Mouse (Mus musculus): Measurements from ENCODE around the gene Pxmp4.
A peak's percentile ranks its signal among the peaks of the same experiment; 100 is the strongest.

Gene Pxmp4

DNA sequence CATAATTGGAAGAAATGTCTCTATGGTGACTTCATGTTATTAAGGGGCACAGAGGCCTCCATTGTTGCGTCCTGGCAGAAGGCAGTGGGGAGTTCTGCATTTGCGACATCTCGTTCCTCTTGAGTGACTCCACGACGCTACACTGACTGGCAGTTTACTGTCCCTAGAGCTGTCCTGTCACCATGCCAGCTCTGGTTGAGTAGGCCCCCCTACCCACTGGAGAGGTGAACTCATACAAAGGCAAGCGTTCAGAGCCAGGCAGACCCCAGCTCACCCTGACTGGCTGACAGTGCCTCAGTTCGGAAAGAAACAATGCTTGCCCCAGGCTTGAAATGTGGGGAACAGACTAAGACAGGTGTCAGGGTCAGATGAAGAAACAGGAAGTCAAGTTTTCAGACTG is 29.2 kb downstream of the Pxmp4 start:
- no peak for DNase-seq (ENCODE audit: low spot score in 2 of 2)

DNA sequence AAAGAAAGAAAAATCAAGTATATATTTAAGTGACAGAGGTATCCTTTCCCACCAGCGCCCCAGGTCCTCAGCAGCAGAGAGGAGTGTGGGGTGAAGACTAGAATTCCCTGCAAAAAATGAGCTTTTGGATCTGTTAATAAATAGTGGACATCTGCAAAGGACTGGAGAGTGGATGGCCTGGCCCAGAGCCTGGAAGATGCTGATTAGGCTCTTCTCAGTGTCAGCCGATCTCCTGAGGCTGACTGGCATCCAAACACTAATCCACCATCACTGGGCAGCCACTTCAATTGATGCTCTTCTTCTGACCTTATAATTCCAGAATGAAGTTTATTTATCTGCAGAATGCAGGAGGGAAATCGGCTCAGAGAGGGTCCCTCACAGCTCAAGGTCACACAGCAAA is 30.5 kb downstream of the Pxmp4 start:
- no peak for DNase-seq (ENCODE audit: low spot score in 2 of 2)

DNA sequence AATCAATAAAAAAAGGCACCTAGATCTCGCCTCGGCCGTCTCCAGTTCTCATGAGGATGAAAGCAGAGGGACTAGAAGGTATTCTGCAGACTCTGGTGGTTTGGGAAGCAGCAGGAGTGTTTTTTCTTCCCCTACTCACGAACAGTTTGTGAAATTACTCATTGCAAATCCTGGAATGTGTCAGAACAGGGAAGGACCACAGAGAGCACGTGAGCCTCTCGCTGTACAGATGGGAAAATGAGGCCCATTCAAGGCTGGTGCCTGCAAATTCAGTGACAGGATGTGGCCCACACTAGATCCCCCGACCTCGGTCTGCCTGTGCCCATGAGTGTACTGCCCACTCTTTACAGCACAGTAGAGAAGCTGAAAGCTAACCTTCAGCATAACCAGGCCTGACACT is 31.5 kb downstream of the Pxmp4 start:
- no peak for DNase-seq (ENCODE audit: low spot score in 2 of 2)

DNA sequence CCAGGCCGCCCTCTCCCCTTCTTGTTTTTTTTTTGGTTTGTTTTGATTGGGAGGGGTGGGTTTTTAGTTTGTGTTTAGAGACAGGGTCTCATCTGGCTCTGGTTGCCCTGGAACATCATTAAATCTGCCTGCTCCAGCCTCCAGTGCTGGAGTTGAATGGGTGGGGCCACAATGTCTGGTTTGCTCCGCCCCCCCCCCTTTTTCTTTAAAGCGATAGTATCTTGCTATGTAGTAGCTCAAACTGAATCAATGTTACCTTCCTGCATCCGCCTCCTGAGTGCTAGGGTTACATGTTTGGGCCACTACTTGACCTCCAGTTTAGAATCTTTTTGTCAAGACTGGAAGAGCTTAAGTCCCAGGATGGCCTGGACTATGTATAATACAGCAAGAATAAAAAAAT is 32.2 kb downstream of the Pxmp4 start:
- no peak for DNase-seq (ENCODE audit: low spot score in 2 of 2)

DNA sequence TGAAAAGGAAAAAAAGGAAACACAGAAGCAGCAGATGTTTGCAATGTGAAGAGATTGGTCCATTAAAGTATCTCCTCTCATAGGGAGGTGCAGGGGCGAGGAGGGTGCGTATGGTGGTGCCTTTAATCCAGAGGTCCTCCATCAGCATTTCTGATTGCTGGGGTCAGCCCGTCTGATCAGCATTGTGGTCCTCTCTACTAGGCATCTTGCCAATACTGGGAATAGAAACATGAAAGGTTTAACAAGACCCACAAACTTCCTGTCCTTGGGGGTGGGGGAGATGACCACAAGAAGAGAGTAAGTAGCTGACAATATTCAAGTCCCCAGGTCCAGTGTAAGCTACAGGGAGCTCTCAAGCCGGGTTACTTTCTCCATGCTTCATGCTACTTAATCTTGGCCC is 32.8 kb downstream of the Pxmp4 start:
- DNase-seq (ENCODE audit: low spot score in 2 of 2), result no peak

DNA sequence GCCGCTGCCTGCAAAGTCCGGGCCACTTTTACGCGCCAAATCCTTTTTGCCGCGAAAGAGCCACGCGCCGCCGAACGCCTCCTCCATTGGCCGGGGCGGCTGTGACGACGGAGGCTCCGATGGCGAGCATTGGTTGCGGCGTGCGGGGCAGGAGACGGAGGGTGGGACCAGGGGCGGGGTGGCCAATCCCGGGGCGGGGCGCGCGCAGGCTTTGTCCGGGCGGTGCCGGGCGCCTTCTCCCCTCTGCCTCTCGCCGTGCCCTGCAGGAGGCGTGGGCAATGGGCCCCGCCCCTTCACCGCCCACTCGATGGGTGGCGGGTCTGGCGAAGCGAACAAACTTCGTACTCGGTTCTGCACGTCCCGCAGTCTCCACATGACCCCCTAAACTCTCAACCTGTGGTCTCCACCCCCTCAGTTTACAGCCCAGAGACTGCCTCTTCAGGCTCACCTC is 33.6 kb downstream of the Pxmp4 start, which contains the start of gene E2f1:
Gene E2f1 (minus strand): TSS at position 57 of the 451 bp plus-strand sequence.
- DNase-seq (ENCODE audit: low spot score in 2 of 2), result peak; percentile 81 to 94

DNA sequence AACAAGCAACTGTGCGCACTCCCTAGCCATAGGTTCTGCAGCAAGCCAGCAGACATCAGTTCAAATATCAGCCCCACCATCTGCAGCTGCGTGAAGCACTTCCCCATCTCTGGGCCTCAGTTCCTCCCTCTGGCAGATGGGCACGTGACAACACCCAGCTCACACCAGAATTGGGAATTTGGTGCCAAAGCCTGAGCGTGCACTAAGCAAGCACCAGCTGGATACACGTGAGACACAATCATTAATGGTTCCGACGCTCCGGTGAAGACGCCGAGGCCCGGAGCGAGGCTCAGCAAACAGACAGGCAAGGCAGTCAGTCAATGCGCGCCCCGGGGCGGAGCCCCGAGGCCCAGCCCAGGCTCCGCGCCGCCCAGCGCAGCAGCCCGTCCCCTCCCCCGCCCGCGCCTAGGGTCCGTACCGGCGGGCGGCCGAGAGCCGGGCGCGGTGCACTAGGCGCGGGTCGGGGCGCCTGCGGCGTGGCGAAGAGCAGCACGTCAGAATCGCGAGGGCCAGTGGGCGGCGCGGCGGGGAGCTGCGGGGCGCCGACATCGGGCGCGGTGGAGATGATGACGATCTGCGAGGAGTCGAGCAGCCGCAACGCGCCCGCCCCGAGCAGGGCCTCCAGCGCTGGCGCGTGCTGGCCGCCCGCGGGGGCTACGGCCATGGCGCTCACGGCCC is 34.3 kb downstream of the Pxmp4 start:
- DNase-seq (ENCODE audit: low spot score in 2 of 2), result peak; percentile 41 to 47

DNA sequence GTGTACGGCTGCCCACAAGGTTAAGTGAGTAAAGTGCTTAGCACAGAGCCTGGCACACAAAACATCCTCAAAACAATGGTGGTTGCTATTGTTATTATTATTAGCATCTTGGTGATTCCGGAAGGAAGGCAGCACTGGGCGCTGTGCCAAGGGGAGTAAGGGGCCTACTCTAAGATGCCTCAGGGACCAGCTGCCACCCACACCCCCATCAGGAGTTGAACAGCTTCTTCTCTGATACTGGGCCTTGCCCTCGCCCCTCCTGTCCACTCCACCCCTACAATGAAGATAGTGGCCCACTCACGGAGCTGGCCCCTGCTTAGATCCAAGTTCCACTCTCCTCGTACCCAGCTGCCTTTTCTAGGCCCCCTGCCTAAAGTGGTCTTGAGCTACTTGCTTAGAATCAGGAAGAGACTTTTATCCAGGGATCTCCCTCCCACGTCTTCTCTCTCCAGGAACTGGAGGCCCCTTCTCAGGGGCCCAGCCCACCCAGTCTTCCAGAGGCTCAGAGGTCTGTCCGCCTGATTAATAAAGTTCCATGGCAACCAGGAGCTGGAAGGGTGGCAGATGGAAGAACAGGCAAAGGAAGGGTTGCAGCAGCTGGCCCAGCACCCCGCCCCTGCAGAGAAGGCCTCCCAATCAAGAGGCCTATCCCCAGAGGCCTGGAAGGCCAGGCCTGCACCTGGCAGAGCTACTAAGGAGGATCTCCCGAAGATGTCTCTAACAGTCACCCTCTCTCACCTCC is 35.0 kb downstream of the Pxmp4 start:
- no peak for DNase-seq (ENCODE audit: low spot score in 2 of 2)

DNA sequence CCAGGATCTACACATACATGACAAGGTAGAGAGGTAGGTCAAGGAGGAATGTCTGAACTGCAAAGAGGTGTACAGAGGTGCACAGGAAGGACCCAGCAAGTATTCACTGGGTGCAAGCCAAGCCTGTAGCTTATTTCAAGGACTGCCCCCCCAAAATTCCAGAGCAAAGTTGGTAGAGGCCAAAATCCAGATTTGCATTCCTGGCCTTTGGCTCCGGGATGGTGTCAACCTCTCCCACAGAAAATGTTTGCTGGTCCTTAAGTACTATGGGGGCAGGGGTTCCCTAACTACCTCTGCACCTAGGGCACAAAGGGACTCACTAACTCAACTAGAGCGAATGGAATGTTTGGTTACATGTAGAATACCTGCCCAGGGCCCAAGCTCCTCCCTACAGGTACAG is 35.7 kb downstream of the Pxmp4 start:
- DNase-seq (ENCODE audit: low spot score in 2 of 2), result no peak

DNA sequence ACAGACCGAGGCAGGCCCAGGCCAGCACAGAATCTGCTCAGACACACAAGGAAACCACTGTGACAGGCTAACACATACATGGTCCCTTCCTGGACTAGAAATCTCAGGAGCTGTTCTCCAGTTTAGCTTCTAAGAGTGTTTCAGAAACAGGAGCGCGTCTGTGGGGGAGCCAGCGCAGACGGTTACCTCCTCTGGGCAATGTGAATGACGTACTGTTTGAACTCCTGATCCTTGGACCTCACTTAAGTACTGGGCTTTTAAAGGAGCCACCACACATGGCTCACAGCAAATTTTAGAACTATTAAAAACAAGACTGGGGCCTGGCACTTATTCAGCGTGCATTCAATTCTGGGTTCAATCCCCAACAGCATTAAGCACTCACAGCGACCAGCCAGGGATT is 36.9 kb downstream of the Pxmp4 start:
- DNase-seq (ENCODE audit: low spot score in 2 of 2), result no peak

DNA sequence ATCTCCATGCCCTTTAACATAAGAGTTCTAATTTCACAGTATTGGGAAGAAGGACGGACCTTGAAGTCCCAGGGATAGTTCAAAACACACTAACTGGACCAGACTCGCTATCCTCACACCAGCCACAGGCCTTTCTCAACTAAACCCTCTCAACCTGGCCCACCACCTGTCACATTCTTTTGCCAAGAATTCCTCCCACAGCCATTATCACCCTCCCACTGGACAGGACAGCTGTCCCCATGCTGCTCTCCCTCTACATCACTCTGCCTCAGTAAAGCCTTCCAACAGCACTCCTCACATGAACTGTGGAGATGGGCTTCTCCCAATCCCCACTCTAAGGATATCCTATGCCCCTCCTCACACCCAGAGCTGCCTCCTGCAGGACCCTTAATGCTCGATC is 37.9 kb downstream of the Pxmp4 start:
- DNase-seq (ENCODE audit: low spot score in 2 of 2), result no peak

DNA sequence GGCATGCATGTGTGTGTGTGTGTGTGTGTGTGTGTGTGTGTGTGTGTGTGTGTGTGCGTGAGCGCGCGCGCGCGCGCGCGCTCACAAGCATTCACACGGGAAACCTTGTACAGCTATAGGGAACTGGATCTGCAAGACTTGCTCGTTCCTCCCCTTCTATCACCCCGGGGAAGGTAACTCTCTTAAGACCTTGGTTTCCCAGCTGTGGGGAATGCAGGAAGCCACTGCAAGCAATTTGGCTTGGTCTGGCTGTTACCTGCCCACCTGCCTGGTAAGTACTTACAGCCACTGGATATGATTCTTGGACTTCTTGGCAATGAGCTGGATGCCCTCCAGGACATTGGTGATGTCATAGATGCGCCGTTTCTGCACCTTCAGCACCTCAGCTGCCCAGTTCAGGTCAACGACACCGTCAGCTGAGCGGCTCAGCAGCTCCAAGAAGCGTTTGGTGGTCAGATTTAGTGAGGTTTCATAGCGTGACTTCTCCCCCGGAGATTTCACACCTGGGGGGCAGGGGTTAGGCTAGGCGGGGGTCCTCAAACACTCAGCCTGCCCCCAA is 39.8 kb downstream of the Pxmp4 start:
- DNase-seq (ENCODE audit: low spot score in 2 of 2), result no peak

DNA sequence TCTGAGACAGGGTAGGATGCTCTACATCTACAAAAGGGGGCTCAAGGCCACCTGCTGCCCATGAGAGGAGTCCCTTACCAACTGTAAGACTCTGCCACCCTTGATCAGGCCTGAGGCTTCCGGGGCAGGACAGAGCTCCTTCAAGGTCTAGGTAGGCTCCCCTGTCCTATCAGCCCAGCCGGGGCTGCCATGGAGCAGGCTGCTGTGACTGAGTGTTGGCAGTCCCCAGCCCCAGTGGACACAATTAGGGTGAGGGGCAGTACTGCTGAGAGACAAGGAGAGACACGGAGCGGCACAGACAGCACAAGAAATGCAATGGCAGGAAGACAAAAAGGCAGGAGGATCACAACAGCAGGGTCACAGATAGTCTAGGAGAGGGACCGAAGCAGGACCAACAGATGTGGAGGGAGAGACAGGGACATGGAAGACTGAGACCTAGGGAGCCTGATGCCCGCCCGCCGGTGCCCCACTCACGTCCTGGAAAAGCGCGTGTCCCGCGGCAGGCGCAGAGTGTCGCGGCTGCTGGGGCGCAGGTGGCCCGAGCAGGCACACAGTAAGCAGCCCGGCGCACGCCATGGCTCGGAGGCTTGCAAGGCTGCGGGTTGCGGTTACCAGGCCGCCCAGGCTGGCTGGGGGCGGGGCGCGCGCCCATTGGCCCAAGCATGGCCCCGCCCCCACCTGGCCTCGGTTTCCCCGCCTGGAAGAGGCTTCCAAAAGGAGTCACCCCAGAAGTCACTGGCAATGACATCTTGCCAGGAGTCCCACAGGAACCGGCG is 45.1 kb downstream of the Pxmp4 start, which contains the start of gene Necab3:
Gene Necab3 (minus strand): TSS at position 627 of the 776 bp plus-strand sequence.
- no peak for DNase-seq (ENCODE audit: low spot score in 2 of 2)

DNA sequence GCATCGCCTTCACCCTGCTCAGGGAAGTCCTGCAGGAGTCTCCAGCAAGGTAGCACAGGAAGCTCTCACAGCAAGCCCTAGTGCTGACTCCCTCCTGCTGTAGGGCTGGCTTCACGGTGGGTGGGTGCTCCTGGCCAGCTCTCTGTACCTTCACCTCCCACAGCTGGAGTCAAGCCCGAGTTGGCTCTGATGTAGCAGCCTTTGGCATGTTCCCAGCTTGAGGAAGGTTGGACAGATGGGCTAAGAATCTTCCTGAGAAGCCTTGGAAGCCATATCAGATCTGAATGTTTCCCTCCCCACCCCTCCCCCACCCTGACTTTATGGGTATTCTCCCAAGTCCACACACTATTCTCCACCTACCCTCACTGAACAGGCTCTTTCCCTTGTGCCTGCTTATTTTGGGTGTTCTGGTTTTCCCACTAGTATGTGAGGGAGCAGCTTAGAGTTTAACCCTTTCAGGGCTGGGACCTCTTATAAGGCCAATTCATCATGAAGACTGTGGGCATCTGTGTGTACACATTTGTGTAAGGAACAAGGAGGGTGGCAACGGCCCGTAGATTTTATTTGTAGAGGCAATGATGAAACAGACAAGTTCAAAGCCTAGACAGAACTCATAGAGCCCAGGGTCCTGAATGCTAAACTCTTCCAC is 46.2 kb downstream of the Pxmp4 start:
- no peak for DNase-seq (ENCODE audit: low spot score in 2 of 2)

DNA sequence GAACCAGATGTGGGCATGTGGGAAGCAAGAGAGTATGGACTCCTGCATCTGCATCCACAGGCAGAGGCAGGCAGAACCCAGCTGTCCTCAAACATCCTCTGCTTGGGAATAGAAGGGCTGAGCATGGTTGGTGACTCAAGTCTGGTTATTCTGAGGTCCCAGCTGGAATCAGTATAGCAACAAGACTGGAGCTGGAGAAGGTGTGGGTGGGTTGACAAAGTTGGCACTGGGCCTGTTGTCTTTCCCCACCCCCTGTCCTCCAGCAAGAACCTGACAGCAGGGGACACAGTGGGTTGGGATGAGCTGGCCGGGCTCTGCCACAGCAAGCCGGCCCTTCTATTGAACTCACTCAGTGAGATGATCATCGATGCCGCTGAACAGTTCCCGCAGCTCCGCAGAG is 48.3 kb downstream of the Pxmp4 start:
- DNase-seq (ENCODE audit: low spot score in 2 of 2), result no peak

DNA sequence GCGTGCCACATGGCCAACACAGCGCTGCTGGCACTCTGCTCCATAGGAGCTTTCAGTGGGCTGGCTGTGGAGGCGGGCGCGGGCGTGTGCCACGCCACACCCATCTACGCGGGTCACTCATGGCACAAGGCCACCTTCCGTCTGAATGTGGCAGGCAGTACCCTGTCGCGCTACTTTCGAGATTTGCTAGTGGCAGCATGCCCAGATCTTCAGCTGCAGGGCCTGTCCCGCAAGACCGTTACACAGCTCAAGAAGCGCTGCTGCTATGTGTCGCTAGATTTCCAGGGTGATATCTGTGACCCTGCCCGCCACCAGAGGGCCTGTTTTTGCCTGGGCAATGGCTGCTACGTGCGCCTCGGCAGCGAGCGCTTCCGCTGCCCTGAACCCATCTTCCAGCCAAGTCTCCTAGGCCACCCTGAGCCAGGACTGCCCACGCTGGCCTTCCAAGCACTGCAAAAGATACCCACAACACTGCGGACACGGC is 51.0 kb downstream of the Pxmp4 start:
- peak; percentile 59 to 83 for DNase-seq (ENCODE audit: low spot score in 2 of 2)

DNA sequence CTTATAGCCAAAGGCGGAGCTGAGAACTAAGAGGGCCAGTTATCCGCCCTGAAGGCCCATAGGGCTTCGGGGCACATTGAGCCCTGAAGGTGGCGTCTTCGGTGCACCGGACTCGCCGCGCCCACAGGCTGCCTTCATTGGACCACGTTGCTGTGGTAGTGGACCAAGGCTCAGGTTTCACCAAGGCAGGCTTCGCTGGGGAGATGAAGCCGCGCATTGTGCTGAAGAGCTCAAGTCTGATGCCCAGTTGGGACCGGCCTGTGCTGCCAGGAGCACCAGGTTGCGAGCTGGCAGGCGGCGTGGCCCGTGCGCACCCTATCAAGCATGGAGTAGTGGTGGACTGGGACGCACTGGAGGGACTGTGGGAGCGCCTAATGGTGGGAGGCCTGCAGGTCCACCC is 51.6 kb downstream of the Pxmp4 start:
- DNase-seq (ENCODE audit: low spot score in 2 of 2), result no peak

DNA sequence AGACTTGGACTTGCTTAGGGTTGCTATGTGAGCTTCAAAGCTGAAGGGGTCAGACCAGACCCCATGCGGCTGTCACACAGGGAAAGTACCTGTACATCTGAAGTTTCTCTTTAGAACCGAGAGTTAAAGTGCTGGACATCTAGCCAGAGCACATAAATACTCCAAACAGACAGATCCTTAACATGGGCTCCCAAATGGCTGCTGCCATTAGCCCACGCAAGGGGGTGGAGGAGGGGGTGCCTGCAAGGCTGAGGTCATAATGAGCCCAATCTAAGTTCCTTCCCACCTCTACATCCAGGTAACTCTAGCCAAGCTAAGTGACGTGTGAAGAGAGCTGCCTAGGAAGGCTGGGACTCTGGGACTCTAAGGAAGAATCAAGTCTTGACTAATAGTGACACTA is 52.0 kb downstream of the Pxmp4 start, which contains the start of gene Actl10:
Gene Actl10 (plus strand): TSS at position 301 of the 400 bp plus-strand sequence.
- no peak for DNase-seq (ENCODE audit: low spot score in 2 of 2)

DNA sequence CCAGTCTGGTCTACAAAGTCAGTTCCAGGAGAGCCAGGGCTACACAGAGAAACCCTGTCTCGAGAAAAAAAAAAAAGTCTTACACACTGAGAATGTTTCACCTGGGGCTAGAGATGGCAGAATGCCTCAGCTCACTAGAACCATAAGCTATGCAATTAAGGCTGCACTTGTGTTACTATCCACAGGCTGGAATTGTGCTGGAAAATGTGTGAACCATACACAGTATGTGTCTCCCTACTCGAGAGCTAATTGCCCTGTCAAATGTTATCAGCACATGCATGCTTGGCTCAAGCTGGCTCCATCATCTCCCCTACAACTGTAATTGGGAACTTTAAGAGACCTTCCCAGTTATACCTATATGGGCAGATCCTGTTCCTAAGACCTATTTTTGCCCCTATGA is 52.6 kb downstream of the Pxmp4 start:
- DNase-seq (ENCODE audit: low spot score in 2 of 2), result no peak

DNA sequence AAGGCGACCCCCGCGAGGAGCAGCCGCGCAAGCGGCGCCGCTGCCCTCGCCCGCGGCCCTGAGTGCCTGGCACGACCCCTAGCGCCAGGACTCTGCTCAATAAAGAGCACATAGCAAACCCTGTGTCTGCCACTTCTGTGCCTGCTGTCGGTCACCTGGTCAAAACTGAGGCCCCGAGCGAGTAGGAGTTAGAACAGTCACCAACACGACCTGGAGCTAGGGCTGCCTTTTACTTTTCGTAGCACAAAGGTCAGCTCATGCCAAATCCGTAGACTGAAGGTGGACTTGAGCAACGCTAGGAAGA is 53.7 kb downstream of the Pxmp4 start:
- DNase-seq (ENCODE audit: low spot score in 2 of 2), result no peak

DNA sequence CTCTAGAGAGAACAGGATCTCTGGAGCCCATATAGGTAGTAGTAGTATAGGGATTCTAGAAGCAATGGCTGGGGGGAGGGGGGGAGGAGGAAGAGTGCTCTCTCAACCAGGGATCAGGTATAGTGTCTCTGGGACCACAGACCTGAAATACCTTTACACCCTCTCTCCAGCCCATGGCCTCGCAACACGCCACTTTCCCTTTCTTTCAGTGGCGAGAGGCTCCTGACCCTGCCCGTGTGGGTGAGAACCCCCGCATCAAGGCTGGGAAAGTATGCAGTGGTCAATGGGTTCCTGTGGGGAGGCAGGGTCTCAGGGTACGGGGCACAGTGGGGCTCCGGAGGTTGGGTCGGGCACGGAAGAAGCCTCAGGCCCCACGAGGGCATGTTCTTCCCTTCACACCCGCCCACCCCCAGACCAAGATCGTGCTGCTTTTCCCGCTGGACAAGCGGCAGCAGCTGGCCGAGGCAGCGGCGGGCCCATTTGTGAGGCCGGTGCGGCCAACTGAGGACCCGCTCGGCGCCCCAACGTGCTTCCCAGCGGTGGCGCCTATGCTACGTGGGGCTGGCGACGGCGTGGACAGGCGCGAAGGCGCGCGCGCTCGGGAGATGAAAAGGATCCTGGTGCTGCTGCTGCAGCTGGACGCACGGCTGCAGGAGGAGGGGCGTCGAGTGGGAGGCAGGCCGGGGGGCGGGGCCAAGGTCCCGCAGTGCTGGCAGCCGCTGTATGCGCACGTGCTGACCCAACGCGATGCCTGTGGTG is 54.2 kb downstream of the Pxmp4 start:
- peak; percentile 32 to 44 for DNase-seq (ENCODE audit: low spot score in 2 of 2)

Measured in urinary bladder, postnatal 36 days (tissue).